Mouse (Mus musculus) skeletal muscle tissue, adult 2 months (tissue): ENCODE measurements around the gene Lig1.

ENCODE experiments used
- DNase-seq: peaks from one replicate; pipeline ENCODE4 v3.0.0-alpha.2; 2012; ENCODE audit warnings: low read depth, low spot score

Lig1 gene

GRCm38 (mm10) chr7:13310493-13311199 is 33.6 kb downstream of the Lig1 start:
- DNase-seq = no peak

GRCm38 (mm10) chr7:13311401-13311800 is 34.3 kb downstream of the Lig1 start:
- DNase-seq = no peak

GRCm38 (mm10) chr7:13314095-13314597 is 37.1 kb downstream of the Lig1 start:
- peak; percentile 28 for DNase-seq

GRCm38 (mm10) chr7:13321424-13321823 is 44.3 kb downstream of the Lig1 start:
- no peak for DNase-seq

- no peak for DNase-seq
Measured at GRCm38 (mm10) chr7:13324316-13324715, 47.2 kb downstream of the Lig1 start, which contains the start of gene Pla2g4c. Gene Pla2g4c, plus strand, starts transcription at chr7:13324655.

GRCm38 (mm10) chr7:13330575-13330974 is 53.5 kb downstream of the Lig1 start:
- DNase-seq = no peak

DNA sequence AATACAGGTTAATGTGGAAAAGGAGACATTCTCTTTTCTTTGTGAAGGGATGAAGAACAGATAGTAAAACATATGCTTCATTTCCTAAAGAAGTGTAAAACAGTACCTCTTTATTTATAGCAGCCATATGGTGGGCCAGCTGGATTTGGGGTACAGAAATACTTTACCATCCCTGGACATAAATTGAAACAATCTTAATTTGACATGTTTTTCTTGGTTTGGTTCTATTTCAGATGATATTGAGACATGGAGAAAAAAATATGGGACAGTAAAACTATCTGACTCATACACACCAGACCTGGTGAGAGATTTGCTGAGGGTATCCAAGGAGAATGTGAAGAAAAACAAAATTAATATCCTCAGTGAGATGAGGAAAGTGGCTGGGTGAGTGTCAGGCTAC is 78.9 kb downstream of the Lig1 start:
- DNase-seq = no peak
